In the genomic region with DNA sequence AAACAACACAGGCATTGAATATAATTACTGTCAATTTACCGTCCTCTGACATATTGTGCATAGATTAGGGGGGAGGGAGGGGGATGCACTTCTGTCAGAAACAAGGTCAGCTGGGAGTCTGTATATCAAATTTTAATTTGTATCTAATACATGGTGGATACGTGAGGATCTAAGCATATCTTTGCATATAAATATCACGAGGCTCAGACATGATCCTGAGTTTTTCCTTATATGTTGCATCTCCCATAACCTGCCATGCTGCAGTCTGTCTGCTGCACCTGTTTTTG, we compare ENCODE assay signal across 21 mouse cellular contexts. TPM values are rescaled to one million over a fixed set of nuclear protein-coding genes. Genes with fewer than 3 reads are reported as not detected.
A peak's percentile ranks its signal among the peaks of the same experiment; 100 is the strongest.
DNase-seq lines count a peak whose midpoint lies in the region; ATAC-seq and TF ChIP-seq lines count a peak whose summit lies in the region.
"Had no signal": no experiment of that assay in that cellular context is flagged by ENCODE, and none has a peak within 500 bp of the region (broad histone marks: within the 10 kb centered on the region; RNA-seq: fewer than 3 reads in every experiment).

No protein-coding gene starts in this region.

- no peaks in the 10 kb centered on the region for H3K27me3 ChIP-seq in forebrain, embryonic 13.5 days
- no peaks in the 10 kb centered on the region for H3K27me3 ChIP-seq in forebrain, embryonic 10.5 days (ENCODE audit: poor library complexity, severe bottlenecking)
- H3K27me3 ChIP-seq in limb, embryonic 12.5 days, result no peaks in the 10 kb centered on the region
- H3K27me3 ChIP-seq in limb, embryonic 10.5 days (ENCODE audit: low read depth, poor library complexity, severe bottlenecking), result no peaks in the 10 kb centered on the region
- no peaks in the 10 kb centered on the region for H3K27me3 ChIP-seq in hindbrain, embryonic 14.5 days (ENCODE audit: control insufficient read depth, insufficient read depth, low read length)
- H3K27me3 ChIP-seq in midbrain, postnatal 0 days (ENCODE audit: insufficient read depth, low read length), result no peaks in the 10 kb centered on the region
- H3K27me3 ChIP-seq: heart, embryonic 12.5 days; limb, embryonic 15.5 days had no signal

- DNase-seq in forebrain, embryonic 10.5 days (ENCODE audit: extremely low spot score, low spot score), result no peak
- no peak for DNase-seq in limb, embryonic 10.5 days (ENCODE audit: low spot score)
- no peak for DNase-seq in hindbrain, embryonic 14.5 days (ENCODE audit: low spot score)
- no peak for DNase-seq in midbrain, postnatal 0 days (ENCODE audit: low spot score)
- no peak for DNase-seq in MN1 (ENCODE audit: low spot score)
- no peak for DNase-seq in cerebellum, postnatal 25 days
- DNase-seq: adrenal gland, postnatal 14 days; cerebellum, adult 2 months; cerebellum, postnatal 36 days; gastrocnemius, postnatal 14 days; heart, adult 18-20 months; heart, postnatal 10 days; kidney, postnatal 4 days; lung, embryonic 14.5 days; lung, postnatal 4 days had no signal

- H3K9ac ChIP-seq in forebrain, embryonic 13.5 days, result no peak overlapping the region
- no peak overlapping the region for H3K9ac ChIP-seq in limb, embryonic 12.5 days (replicated peaks)
- H3K9ac ChIP-seq in hindbrain, embryonic 14.5 days, result peak overlapping the region; percentile 20; the same call in 1 of the 2 replicates
- H3K9ac ChIP-seq in midbrain, postnatal 0 days (replicated peaks; ENCODE audit: low read length, poor library complexity, severe bottlenecking), result no peak overlapping the region; the same call in 1 of the 2 replicates
- H3K9ac ChIP-seq: heart, embryonic 12.5 days; limb, embryonic 15.5 days; liver, embryonic 14.5 days; lung, embryonic 14.5 days had no signal

- no peaks in the 10 kb centered on the region for H3K9me3 ChIP-seq in forebrain, embryonic 13.5 days (replicated peaks)
- H3K9me3 ChIP-seq in forebrain, embryonic 10.5 days, result no peaks in the 10 kb centered on the region
- H3K9me3 ChIP-seq in limb, embryonic 12.5 days, result no peaks in the 10 kb centered on the region
- H3K9me3 ChIP-seq in limb, embryonic 10.5 days (replicated peaks), result no peaks in the 10 kb centered on the region
- H3K9me3 ChIP-seq in hindbrain, embryonic 14.5 days (ENCODE audit: control insufficient read depth, low read length), result no peaks in the 10 kb centered on the region
- H3K9me3 ChIP-seq in midbrain, postnatal 0 days (ENCODE audit: low read length), result no peaks in the 10 kb centered on the region
- H3K9me3 ChIP-seq: heart, embryonic 12.5 days; limb, embryonic 15.5 days had no signal

- 0 out of 2 replicates have a peak overlapping the region, but pooled peaks have one; percentile 45 for H3K27ac ChIP-seq in forebrain, embryonic 13.5 days
- H3K27ac ChIP-seq in forebrain, embryonic 10.5 days, result no peak overlapping the region
- no peak overlapping the region for H3K27ac ChIP-seq in limb, embryonic 12.5 days
- no peak overlapping the region for H3K27ac ChIP-seq in limb, embryonic 10.5 days
- peak overlapping the region; percentile 44; the same call in 1 of the 2 replicates for H3K27ac ChIP-seq in hindbrain, embryonic 14.5 days
- H3K27ac ChIP-seq in midbrain, postnatal 0 days (ENCODE audit: low read depth, low read length), result no peak overlapping the region
- H3K27ac ChIP-seq: limb, embryonic 15.5 days; liver, embryonic 14.5 days had no signal

- peaks cover 9% of the 10 kb centered on the region; the same call in 1 of the 2 replicates for H3K36me3 ChIP-seq in forebrain, embryonic 13.5 days (ENCODE audit: poor library complexity, severe bottlenecking)
- peaks cover 91% of the 10 kb centered on the region for H3K36me3 ChIP-seq in forebrain, embryonic 10.5 days (replicated peaks)
- H3K36me3 ChIP-seq in limb, embryonic 12.5 days, result peaks cover 42% of the 10 kb centered on the region
- H3K36me3 ChIP-seq in limb, embryonic 10.5 days, result peaks cover 87% of the 10 kb centered on the region
- no peaks in the 10 kb centered on the region for H3K36me3 ChIP-seq in hindbrain, embryonic 14.5 days (replicated peaks; ENCODE audit: control insufficient read depth, insufficient read depth)
- H3K36me3 ChIP-seq in midbrain, postnatal 0 days (ENCODE audit: insufficient read depth, low read length), result peaks cover 3% of the 10 kb centered on the region; the same call in 1 of the 2 replicates

- TF ChIP-seq CTCF in midbrain, postnatal 0 days (IDR thresholded peaks at IDR 0.05), result no peak

- peaks cover 23% of the 10 kb centered on the region for H3K4me1 ChIP-seq in forebrain, embryonic 13.5 days
- no peaks in the 10 kb centered on the region; the same call in 1 of the 2 replicates for H3K4me1 ChIP-seq in forebrain, embryonic 10.5 days
- H3K4me1 ChIP-seq in limb, embryonic 12.5 days (replicated peaks), result peaks cover 33% of the 10 kb centered on the region
- H3K4me1 ChIP-seq in limb, embryonic 10.5 days, result peaks cover 35% of the 10 kb centered on the region
- peaks cover 26% of the 10 kb centered on the region for H3K4me1 ChIP-seq in hindbrain, embryonic 14.5 days (replicated peaks; ENCODE audit: control insufficient read depth, insufficient read depth, low read length)
- no peaks in the 10 kb centered on the region; the same call in 1 of the 2 replicates for H3K4me1 ChIP-seq in midbrain, postnatal 0 days (ENCODE audit: insufficient read depth, low read length)
- H3K4me1 ChIP-seq: heart, embryonic 12.5 days had no signal

- peak overlapping the region; percentile 32 for H3K4me2 ChIP-seq in forebrain, embryonic 13.5 days
- H3K4me2 ChIP-seq in limb, embryonic 12.5 days, result 0 out of 2 replicates have a peak overlapping the region, but pooled peaks have one; percentile 28
- H3K4me2 ChIP-seq in hindbrain, embryonic 14.5 days (replicated peaks), result peak overlapping the region; percentile 42
- H3K4me2 ChIP-seq in midbrain, postnatal 0 days (ENCODE audit: low read depth, low read length, poor library complexity, severe bottlenecking), result peak overlapping the region; percentile 33; the same call in 1 of the 2 replicates
- H3K4me2 ChIP-seq: heart, embryonic 12.5 days; lung, embryonic 14.5 days had no signal

- 59% methylated on average over 3 of the region's 3 CpGs for WGBS in forebrain, embryonic 13.5 days
- 86% methylated on average over 3 of the region's 3 CpGs for WGBS in forebrain, embryonic 10.5 days
- WGBS in limb, embryonic 12.5 days, result 75% methylated on average over 3 of the region's 3 CpGs
- WGBS in limb, embryonic 10.5 days, result 92% methylated on average over 3 of the region's 3 CpGs
- 31% methylated on average over 3 of the region's 3 CpGs for WGBS in hindbrain, embryonic 14.5 days
- 37% methylated on average over 3 of the region's 3 CpGs for WGBS in midbrain, postnatal 0 days

- peak; percentile 60; the same call in 1 of the 2 replicates for ATAC-seq in forebrain, embryonic 13.5 days
- ATAC-seq in limb, embryonic 12.5 days (ENCODE audit: insufficient number of reproducible peaks, insufficient read depth, low FRiP score, low TSS enrichment, low read depth), result no peak
- peak; percentile 38 for ATAC-seq in hindbrain, embryonic 14.5 days (ENCODE audit: low FRiP score)
- no peak for ATAC-seq in midbrain, postnatal 0 days (ENCODE audit: low FRiP score)
- ATAC-seq: intestine, postnatal 0 days had no signal

- no peak overlapping the region for H3K4me3 ChIP-seq in forebrain, embryonic 13.5 days
- H3K4me3 ChIP-seq in forebrain, embryonic 10.5 days, result no peak overlapping the region
- H3K4me3 ChIP-seq in limb, embryonic 12.5 days (replicated peaks), result no peak overlapping the region
- H3K4me3 ChIP-seq in limb, embryonic 10.5 days, result no peak overlapping the region
- no peak overlapping the region for H3K4me3 ChIP-seq in hindbrain, embryonic 14.5 days (replicated peaks; ENCODE audit: low read length)
- peak overlapping the region; percentile 17; the same call in 1 of the 2 replicates for H3K4me3 ChIP-seq in midbrain, postnatal 0 days (ENCODE audit: low read depth, low read length)
- H3K4me3 ChIP-seq: heart, embryonic 12.5 days; limb, embryonic 15.5 days had no signal

RNA-seq across cellular contexts. Expression of a gene that starts 38.7 kb away (rescaled TPM):
- 14.2 and 14.3 TPM in 2 replicates for polyA plus RNA-seq in forebrain, embryonic 13.5 days (2015; fragmentation: Nextera tagmentation; extraction: Ambion mirVana)
- 50.0 and 51.5 TPM in 2 replicates for polyA plus RNA-seq in forebrain, embryonic 10.5 days (2016; fragmentation: Nextera tagmentation; extraction: Ambion mirVana)
- polyA plus RNA-seq in limb, embryonic 12.5 days (2016; fragmentation: Nextera tagmentation; extraction: Ambion mirVana), result 34.3 and 39.1 TPM in 2 replicates
- polyA plus RNA-seq in limb, embryonic 10.5 days (2016; fragmentation: Nextera tagmentation; extraction: Ambion mirVana), result 61.9 and 72.0 TPM in 2 replicates
- 11.8 and 12.3 TPM in 2 replicates for polyA plus RNA-seq in hindbrain, embryonic 14.5 days (2014; fragmentation: Nextera tagmentation; extraction: Ambion mirVana)
- total RNA-seq in midbrain, postnatal 0 days (2014; rRNA removed), result 14.2 and 20.9 TPM in 2 replicates
- 11.7 and 12.9 TPM in 2 replicates for polyA plus RNA-seq in midbrain, postnatal 0 days (2015; fragmentation: Nextera tagmentation; extraction: Ambion mirVana)

Comparison
In these comparisons a context has a peak if more than half of its experiments do, and no peak if none do; other contexts are left out.
1. H3K27ac ChIP-seq: peak in forebrain, embryonic 13.5 days (single experiment) and hindbrain, embryonic 14.5 days (single experiment); none in forebrain, embryonic 10.5 days (single experiment), limb, embryonic 12.5 days (single experiment), limb, embryonic 10.5 days (single experiment) and midbrain, postnatal 0 days (single experiment).
2. ATAC-seq: peak in forebrain, embryonic 13.5 days (single experiment) and hindbrain, embryonic 14.5 days (single experiment); none in limb, embryonic 12.5 days (single experiment) and midbrain, postnatal 0 days (single experiment).
3. Peak in every context shown above with its lines, with median percentiles within 50 percentile points of each other: H3K4me2 ChIP-seq.